Mouse (Mus musculus): ENCODE measurements around the gene Rbm10.

Rbm10 gene

DNA sequence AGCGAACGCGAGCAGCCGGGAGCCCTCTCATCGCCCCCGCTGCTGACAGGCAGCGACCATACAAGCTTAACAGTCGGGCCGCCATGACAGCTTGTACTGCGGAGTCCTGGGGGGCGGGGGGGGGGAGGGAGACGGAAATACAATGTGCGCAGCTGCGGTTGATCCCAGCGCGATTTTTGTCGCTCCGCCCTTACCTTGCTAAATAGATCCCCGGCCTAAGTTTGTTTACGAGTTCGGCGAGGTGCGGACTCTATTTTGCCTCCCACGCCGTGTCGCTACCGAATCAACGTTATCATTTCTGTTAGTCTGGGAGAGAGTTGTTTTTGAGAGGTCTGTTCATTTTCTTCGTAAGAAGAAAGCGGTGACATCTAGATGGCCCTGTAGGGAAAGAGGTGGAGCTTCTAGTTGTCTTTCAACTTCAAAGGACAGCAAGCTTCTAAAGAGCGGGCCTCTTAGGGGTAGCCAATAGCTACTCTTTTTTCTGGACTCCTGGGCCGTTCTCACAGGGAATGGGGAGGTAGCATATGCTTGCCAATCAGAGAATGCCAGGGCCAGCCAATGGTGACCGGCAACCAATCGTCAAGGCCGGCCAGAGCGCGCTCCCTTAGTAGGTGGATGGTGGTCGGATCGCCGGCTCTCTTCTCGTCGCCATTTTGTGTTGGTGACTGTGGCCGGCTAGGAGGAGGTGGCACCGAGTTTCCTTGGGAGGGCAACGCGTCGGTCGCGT is at the start of gene Rbm10, which contains the start of gene Ndufb11:
Gene Rbm10, plus strand, starts transcription at position 328 of the 727 bp plus-strand sequence.
Gene Ndufb11, minus strand, starts transcription at position 444 of the 727 bp plus-strand sequence.
- DNase-seq (ENCODE audit: low spot score), result peak; percentile 83

- DNase-seq (ENCODE audit: low spot score), result peak; percentile 40
Measured at GRCm38 (mm10) chrX:20571024-20571423, 46.3 kb upstream of the Rbm10 start.

DNA sequence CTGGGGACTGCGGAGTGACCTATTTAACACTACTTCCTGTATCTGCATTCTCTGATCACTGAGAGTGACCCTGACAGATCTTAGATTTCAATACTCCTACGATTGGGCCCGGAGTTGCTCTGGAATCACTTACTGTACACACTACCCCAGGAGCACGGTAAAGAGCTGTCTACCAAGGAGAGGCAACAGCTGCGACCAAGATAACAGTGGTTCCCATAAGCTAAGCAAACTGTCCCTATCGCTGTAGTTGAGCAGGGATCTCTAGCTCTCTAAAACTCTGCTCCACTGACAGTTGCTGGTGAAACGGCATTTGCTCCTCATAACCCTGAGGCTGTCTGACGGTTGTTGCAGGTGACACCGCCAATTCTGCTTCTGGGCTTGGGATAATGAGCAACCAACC is 44.6 kb upstream of the Rbm10 start:
- DNase-seq (ENCODE audit: low spot score), result no peak

DNA sequence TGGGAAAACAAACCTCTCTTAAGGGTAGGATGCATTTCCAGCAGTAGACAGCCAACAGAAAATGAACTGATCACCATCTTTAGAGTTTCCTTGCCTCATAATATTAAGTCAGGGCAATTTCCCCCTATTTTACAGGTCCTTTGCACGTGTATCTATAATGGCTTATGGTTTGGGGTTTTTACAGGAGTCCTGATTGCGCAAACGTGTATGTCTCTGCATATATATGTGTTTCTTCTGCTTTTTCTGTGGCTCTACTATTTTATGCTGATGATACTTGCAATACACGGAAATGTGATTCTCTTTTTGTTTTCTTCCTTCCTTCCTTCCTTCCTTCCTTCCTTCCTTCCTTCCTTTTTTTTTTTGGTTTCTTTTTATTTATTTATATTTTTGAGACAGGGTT is 43.4 kb upstream of the Rbm10 start:
- no peak for DNase-seq (ENCODE audit: low spot score)

- DNase-seq (ENCODE audit: low spot score), result peak; percentile 38
Measured at GRCm38 (mm10) chrX:20587968-20588367, 29.3 kb upstream of the Rbm10 start.

DNA sequence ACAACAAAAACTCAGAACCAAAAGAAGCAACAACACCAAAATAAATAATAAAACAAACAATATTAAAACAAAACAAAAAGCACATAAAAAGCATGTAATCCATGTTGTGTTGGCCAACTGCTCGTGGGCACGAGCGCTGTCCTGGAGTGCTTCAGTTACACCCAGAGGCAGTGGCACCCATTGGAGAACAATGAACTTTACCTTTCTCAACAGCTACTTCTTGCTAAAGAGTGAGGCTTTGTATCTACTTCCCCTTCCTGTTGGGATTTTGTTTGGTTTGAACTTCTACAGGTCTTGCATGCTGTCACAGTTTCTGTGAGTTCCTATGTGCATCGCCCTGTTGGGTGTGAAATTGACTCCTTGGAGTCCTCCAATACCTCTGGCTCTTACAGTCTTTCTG is 8.8 kb upstream of the Rbm10 start:
- no peak for DNase-seq (ENCODE audit: low spot score)

GRCm38 (mm10) chrX:20616861-20617175 is 485 bp upstream of the Rbm10 start:
- no peak for DNase-seq (ENCODE audit: low spot score)

- peak; percentile 44 for DNase-seq (ENCODE audit: low spot score)
Measured at GRCm38 (mm10) chrX:20617903-20618399, 648 bp downstream of the Rbm10 start.

GRCm38 (mm10) chrX:20638141-20638540 is 20.8 kb downstream of the Rbm10 start:
- no peak for DNase-seq (ENCODE audit: low spot score)

DNA sequence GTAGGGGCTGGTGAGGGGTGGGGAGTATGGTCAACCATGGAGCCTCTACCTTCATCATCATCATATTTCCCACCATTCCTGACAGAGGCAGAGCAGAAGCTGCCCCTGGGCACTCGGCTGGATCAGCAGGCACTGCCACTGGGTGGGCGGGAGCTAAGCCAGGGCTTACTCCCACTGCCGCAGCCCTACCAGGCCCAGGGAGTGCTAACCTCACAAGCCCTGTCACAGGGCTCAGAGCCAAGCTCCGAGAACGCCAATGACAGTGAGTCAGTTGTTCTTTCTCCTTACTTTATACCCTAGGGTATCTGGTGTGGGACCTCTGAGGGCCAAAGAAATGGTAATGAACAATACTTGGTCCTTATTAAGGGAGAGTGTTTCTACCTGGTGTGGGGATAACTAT is 27.5 kb downstream of the Rbm10 start:
- no peak for DNase-seq (ENCODE audit: low spot score)

DNA sequence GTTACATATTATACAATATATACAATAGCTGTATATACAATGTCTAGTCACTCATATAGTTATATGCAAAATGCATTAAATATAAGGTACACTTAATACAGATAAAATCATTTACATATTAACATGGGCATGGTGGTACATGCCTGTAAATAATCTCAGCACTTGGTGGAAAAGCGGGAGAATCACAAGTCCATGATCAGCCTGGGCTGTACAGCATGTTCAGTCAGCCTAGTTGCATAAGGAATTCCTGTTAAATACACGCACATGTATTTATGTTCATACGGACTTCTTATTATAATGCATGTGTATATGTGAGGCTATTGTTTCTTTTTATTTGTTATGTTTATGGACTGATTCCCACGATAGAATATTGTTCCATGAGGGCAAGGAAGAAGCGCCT is 40.3 kb downstream of the Rbm10 start:
- DNase-seq (ENCODE audit: low spot score), result no peak

GRCm38 (mm10) chrX:20658026-20658652 is 40.8 kb downstream of the Rbm10 start, which contains the start of gene Uba1:
Gene Uba1 (plus strand): TSS chrX:20658326.
- peak; percentile 88 for DNase-seq (ENCODE audit: low spot score)

DNA sequence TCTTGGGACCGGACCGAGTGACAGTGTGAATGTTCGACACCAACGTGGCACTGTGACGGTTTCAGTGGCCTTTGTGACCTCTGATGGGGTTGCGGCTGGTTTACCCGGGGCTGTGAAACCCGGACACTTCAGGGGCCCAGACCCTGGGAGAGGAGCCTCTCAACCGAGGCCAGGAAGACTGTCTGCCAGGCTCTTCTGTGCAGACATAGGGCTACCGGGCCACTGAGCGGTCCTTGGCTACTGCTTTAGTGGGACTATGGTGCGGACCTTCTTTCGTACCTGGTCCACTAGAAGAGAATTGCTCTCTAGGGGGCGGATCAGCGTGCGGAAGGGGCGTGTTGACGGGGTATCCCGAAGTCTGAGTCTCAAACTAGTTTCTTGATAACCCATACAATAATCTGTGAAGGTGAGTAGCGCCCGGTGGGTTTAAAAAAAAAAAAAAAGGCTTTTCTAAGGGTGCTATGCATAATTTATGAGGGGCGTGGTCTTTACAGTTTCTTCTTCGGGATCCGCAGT is 41.6 kb downstream of the Rbm10 start:
- peak; percentile 18 for DNase-seq (ENCODE audit: low spot score)

DNA sequence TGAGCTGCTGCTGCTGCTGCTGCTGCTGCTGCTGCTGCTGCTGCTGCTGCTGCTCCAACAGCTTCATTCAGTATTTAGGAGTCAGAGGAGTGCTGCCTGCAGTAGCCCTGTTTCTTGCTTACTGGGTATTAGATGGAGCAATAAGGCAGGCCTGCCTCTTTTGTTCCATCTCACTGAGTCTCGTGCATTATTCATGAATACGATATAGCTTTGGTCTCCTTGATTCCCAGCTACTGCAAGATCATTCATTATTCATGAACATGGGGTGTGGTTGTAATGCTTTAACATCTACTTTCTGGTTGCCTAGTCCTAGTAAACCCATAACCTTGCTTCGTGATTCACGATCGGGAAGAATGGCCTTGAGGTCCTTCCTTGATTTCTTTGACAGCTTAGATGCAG is 45.0 kb downstream of the Rbm10 start:
- DNase-seq (ENCODE audit: low spot score), result no peak

- DNase-seq (ENCODE audit: low spot score), result peak; percentile 89
Measured at GRCm38 (mm10) chrX:20662716-20663443, 45.6 kb downstream of the Rbm10 start.

DNA sequence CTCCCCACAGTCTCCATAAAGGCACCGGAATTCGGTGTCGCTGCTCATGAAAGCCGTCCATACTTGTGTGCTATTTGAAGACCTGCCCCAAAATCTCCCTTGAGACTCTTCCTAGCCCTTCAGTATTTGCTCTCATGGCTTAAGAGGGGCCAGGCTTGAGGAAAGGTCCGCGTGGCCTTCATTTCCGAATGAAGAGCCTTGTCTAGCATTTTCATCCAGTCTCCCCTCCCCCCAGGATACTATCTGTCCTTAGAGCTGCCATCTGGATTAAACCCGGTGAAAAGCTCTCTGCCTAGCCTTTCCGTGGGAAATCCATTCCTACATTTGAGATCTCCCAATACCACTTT is 46.1 kb downstream of the Rbm10 start:
- peak; percentile 9 for DNase-seq (ENCODE audit: low spot score)

GRCm38 (mm10) chrX:20687519-20688067 is 70.3 kb downstream of the Rbm10 start, which contains the start of gene Cdk16:
Gene Cdk16 (plus strand): TSS chrX:20687954.
- peak; percentile 85 for DNase-seq (ENCODE audit: low spot score)

DNA sequence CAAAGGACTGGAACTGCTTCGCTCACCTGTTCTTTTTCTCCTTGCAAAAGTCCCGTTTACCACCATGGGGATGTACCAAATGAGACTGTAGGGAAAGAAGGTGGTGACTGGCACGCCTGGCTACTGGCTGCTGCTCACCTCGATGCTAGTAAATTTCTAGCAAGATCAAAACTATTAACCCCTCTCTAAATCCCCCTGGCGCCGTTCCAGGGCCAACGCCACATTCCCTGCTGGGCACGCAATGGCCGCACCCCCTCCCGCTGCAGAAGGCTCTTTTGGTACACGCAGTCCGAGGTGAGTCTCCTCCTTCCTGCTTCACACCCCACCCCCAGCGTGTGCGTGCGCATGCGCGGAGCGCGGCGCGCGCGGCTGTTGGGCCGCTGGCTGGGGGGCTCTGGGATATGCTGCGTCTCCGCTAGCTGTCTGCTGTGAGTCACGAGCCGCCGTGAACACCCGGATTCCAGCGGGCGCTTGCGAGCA is 70.8 kb downstream of the Rbm10 start:
- DNase-seq (ENCODE audit: low spot score), result peak; percentile 82

- peak; percentile 75 for DNase-seq (ENCODE audit: low spot score)
Measured at GRCm38 (mm10) chrX:20688615-20689014, 71.3 kb downstream of the Rbm10 start.

DNA sequence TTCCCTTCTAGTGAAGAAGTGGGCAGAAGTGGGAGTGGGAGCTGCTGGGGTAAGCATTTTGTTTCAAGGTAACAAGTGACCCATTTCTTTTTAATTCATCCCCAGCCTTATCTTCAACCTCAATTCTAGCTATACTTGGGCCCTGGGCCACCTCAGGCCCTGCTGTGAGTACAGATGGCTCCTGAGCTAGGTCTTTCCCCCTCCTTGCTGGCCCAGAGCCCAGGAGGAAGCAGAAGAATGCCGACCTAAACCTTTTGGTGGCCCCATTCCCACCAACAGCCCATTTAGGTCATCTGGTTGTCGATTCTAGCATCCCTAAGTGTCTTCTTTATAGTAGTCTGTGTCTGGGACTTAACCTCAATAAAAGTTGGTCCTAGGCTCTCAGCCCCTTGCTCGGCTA is 74.3 kb downstream of the Rbm10 start:
- no peak for DNase-seq (ENCODE audit: low spot score)

DNA sequence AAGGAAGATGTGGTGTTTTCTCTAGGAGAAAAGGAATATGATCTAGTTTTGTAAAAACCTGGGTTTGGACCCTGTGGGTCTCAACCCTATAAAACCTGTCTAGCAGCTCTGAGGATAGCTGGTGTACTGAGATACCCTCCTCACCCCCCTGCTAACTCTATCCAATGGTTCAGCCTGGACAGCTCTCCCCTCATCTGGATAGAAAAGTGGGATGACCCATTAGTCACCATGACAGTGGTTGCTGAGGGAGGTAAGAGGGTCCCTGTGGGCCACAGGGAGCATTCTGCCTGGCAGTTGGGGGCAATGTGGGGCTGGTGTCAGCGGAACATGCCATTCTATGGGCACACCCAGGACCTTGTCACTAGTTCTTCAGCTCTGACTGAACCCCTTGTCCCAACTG is 75.3 kb downstream of the Rbm10 start:
- DNase-seq (ENCODE audit: low spot score), result no peak

GRCm38 (mm10) chrX:20695842-20696241 is 78.5 kb downstream of the Rbm10 start:
- no peak for DNase-seq (ENCODE audit: low spot score)
